Mouse (Mus musculus) intestine, embryonic 15.5 days (tissue): Measurements from ENCODE around the gene Gas6. TPM values are rescaled to one million over a fixed set of nuclear protein-coding genes. Genes with fewer than 3 reads are reported as not detected.

Experiments
- ATAC-seq: fragments of 200-750 bp; cut with Nextera tagmentation; 2 replicates; pipeline ENCODE4 v1.8.0; 2017; ENCODE audit warnings: moderate TSS enrichment, moderate library complexity
- H3K27ac ChIP-seq: fragments of 300-500 bp; sonication (generic); 2 replicates; pipeline ENCODE4 v1.5.1; 2015; ENCODE audit warnings: mild to moderate bottlenecking, inconsistent platforms
- H3K27me3 ChIP-seq: fragments of 300-500 bp; sonication (generic); replicated peaks from 2 replicates; pipeline ENCODE4 v1.6.1; 2015; ENCODE audit warnings: inconsistent platforms
- H3K36me3 ChIP-seq: fragments of 300-500 bp; sonication (generic); 2 replicates; pipeline ENCODE4 v1.6.1; 2015; ENCODE audit warnings: inconsistent platforms
- H3K4me1 ChIP-seq: fragments of 300-500 bp; sonication (generic); replicated peaks from 2 replicates; pipeline ENCODE4 v1.6.1; 2015; ENCODE audit warnings: inconsistent platforms
- H3K4me2 ChIP-seq: fragments of 300-500 bp; sonication (generic); replicated peaks from 2 replicates; pipeline ENCODE4 v1.6.1; 2015; ENCODE audit warnings: mild to moderate bottlenecking, inconsistent platforms
- H3K4me3 ChIP-seq: fragments of 300-500 bp; sonication (generic); replicated peaks from 2 replicates; pipeline ENCODE4 v1.5.1; 2015; ENCODE audit warnings: inconsistent platforms
- H3K9ac ChIP-seq: fragments of 300-500 bp; sonication (generic); 2 replicates; pipeline ENCODE4 v1.6.1; 2015; ENCODE audit warnings: inconsistent platforms
- H3K9me3 ChIP-seq: fragments of 300-500 bp; sonication (generic); 2 replicates; pipeline ENCODE4 v1.6.1; 2016; ENCODE audit warnings: inconsistent platforms
- WGBS: fragments of 180-500 bp; shearing (Covaris S2); methylation state at CpG from one replicate; pipeline ENCODE4 v1.1.7; 2015; 5-methylcytosine and 5-hydroxymethylcytosine counted together
- polyA plus RNA-seq: library from polyadenylated mRNA; unstranded; fragments of >200 nt; fragmentation: Nextera tagmentation; extraction: Ambion mirVana; gene quantifications from 2 replicates; pipeline ENCODE4 v1.2.1, GENCODE M21; 2015

The Gas6 gene
- polyA plus RNA-seq, 1 experiment from 2014 or later: 50.9 TPM

GRCm38 (mm10) chr8:13501221-13501620, 6.9 kb upstream of the Gas6 start:
- Histone ChIP-seq H3K4me3 (no peak overlapping the region), H3K9ac (no peak overlapping the region), H3K4me2 (no peak overlapping the region), H3K9me3 (no peaks in the 10 kb centered on the region), H3K36me3 (no peaks in the 10 kb centered on the region), H3K27ac (no peak overlapping the region), H3K27me3 (no peaks in the 10 kb centered on the region), H3K4me1 (peaks cover 7% of the 10 kb centered on the region; the same call in 1 of the 2 replicates)
- ATAC-seq: no peak
- 83% methylated on average over 3 of the region's 3 CpGs for WGBS

GRCm38 (mm10) chr8:13493011-13493410, 1.3 kb downstream of the Gas6 start:
- no peak overlapping the region for H3K27ac ChIP-seq
- WGBS: 50% methylated on average over 11 of the region's 11 CpGs
- ATAC-seq: no peak
- H3K4me2 ChIP-seq: peak overlapping the region; percentile 96
- no peaks in the 10 kb centered on the region for H3K36me3 ChIP-seq
- H3K4me1 ChIP-seq: peaks cover 15% of the 10 kb centered on the region
- H3K4me3 ChIP-seq: peak overlapping the region; percentile 65
- H3K9ac ChIP-seq: no peak overlapping the region; the same call in 1 of the 2 replicates
- peaks cover 4% of the 10 kb centered on the region; the same call in 1 of the 2 replicates for H3K27me3 ChIP-seq
- no peaks in the 10 kb centered on the region for H3K9me3 ChIP-seq

DNA sequence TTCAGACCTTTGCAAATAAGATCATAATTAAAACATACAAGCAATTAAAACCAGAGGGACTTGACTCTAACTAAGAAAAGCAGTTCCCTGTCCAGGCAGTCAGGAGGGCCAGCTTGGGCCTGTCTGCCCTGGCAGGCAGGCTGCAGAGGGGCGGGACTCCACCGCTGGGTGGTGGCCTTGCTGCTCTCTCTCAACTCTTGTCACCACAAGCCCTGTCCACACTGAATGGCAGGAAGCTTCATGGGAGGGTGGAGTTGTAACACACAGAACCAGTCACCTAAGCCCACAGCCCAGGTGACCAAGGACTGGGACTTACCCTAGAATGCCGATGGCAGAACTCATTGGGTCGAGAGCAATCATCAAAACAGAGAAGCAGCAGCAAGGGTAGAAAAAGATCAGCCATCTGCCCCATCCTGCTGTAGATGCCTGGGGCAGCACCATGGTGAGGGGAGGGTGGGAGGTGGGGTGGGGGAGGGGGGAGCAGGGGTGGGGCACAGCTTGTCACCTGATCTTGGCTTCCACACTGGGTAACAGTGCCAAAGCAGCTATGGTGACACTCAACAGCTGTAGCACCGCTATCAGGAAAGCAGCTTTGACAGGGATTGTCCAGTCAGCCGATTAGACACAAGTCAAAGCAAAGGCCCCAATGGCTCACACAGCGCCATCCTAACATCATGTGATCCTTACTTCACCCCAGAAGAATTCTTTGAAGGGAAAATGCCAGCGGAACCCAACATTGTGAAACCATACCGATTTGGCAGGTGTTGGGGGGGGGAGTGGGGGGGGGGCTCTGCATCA, 1.9 kb downstream of the Gas6 start:
- peaks cover 4% of the 10 kb centered on the region; the same call in 1 of the 2 replicates for H3K27me3 ChIP-seq
- 0 out of 2 replicates have a peak, but pooled peaks have one; percentile 26 for ATAC-seq

GRCm38 (mm10) chr8:13491491-13492010, 2.7 kb downstream of the Gas6 start:
- Histone ChIP-seq H3K4me1 (peaks cover 15% of the 10 kb centered on the region), H3K9me3 (no peaks in the 10 kb centered on the region), H3K27me3 (peaks cover 4% of the 10 kb centered on the region; the same call in 1 of the 2 replicates), H3K36me3 (no peaks in the 10 kb centered on the region), H3K9ac (no peak overlapping the region), H3K27ac (no peak overlapping the region), H3K4me2 (no peak overlapping the region), H3K4me3 (no peak overlapping the region)
- 86% methylated on average over 14 of the region's 14 CpGs for WGBS
- ATAC-seq: no peak

More for the DNA sequence above, 1.9 kb downstream of the Gas6 start:
- Histone ChIP-seq H3K36me3 (no peaks in the 10 kb centered on the region), H3K9ac (no peak overlapping the region), H3K27ac (no peak overlapping the region), H3K9me3 (no peaks in the 10 kb centered on the region), H3K4me3 (no peak overlapping the region), H3K4me1 (peaks cover 15% of the 10 kb centered on the region), H3K4me2 (no peak overlapping the region)
- 57% methylated on average over 9 of the region's 9 CpGs for WGBS

GRCm38 (mm10) chr8:13489986-13490910, 4.0 kb downstream of the Gas6 start:
- Histone ChIP-seq H3K4me3 (no peak overlapping the region), H3K27ac (no peak overlapping the region), H3K36me3 (no peaks in the 10 kb centered on the region), H3K4me2 (no peak overlapping the region), H3K9me3 (no peaks in the 10 kb centered on the region), H3K4me1 (peaks cover 15% of the 10 kb centered on the region), H3K27me3 (peaks cover 4% of the 10 kb centered on the region; the same call in 1 of the 2 replicates), H3K9ac (no peak overlapping the region)
- no peak for ATAC-seq
- 53% methylated on average over 13 of the region's 13 CpGs for WGBS

GRCm38 (mm10) chr8:13489351-13489750, 4.9 kb downstream of the Gas6 start:
- H3K9ac ChIP-seq: no peak overlapping the region
- H3K4me2 ChIP-seq: no peak overlapping the region
- H3K27ac ChIP-seq: no peak overlapping the region
- 82% methylated on average over 3 of the region's 3 CpGs for WGBS
- peaks cover 13% of the 10 kb centered on the region for H3K4me1 ChIP-seq
- no peak for ATAC-seq
- peaks cover 4% of the 10 kb centered on the region; the same call in 1 of the 2 replicates for H3K27me3 ChIP-seq
- H3K36me3 ChIP-seq: no peaks in the 10 kb centered on the region
- H3K4me3 ChIP-seq: no peak overlapping the region
- H3K9me3 ChIP-seq: no peaks in the 10 kb centered on the region

DNA sequence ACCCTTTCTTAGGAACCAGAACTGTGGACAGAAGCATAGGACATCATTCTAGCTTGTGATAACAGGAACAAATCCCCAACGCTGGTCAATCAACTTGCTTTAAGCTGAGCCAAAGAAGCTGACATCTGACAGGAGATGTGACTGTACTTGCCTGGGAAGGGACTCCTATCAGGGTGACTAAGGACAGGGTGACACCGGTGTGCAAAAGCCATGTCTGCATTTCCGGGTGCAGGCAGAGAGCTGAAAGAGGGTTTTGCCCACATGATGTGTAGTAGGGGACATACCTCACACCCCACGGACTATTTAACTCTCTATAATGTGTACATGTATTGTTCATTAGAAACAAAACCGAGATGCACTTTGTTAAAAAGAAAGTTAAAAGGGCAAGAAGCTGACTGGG, 11.1 kb downstream of the Gas6 start:
- no peak for ATAC-seq
- no peaks in the 10 kb centered on the region for H3K9me3 ChIP-seq
- H3K27me3 ChIP-seq: no peaks in the 10 kb centered on the region
- H3K4me3 ChIP-seq: no peak overlapping the region
- no peak overlapping the region for H3K9ac ChIP-seq
- H3K27ac ChIP-seq: no peak overlapping the region
- H3K36me3 ChIP-seq: no peaks in the 10 kb centered on the region
- 86% methylated on average over 5 of the region's 5 CpGs for WGBS
- 0 out of 2 replicates have a peak, but pooled peaks cover 4% of the 10 kb centered on the region for H3K4me1 ChIP-seq
- no peak overlapping the region for H3K4me2 ChIP-seq

DNA sequence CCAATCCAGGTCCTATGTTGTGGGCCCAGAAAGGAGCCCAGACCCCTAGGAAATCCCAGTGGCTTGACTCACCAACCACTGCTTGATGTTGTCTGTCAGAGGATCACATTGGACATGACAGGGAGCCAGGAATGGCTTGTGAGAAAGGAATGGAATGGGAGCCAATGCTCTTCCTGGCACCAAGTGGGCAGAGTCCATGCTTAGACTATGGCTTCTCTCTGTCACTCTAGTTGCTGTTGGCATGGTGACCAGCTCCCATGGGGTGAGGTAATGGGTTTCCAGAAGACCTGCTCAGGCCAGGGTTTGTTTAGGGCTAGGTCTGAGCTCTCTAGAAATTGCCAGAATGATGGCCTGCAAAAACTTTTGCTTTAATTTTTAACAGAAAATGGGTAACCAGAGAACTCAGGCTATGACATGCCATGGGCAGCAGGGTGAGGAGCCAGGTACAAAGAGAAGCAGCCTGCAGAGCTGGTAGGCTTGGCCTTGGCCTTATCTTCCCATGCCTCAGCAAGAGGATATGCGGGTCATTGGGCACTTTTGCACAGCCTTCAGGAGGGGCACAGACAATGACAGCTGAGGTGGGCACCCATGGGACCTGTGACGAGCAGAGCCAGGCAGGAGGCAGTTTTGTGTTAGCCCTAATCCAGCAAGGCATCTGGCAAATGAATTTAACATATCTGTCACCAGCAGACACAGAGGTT, 12.0 kb downstream of the Gas6 start:
- 79% methylated on average over 2 of the region's 2 CpGs for WGBS
- Histone ChIP-seq H3K4me1 (0 out of 2 replicates have a peak, but pooled peaks cover 4% of the 10 kb centered on the region), H3K4me2 (no peak overlapping the region), H3K9ac (no peak overlapping the region), H3K9me3 (no peaks in the 10 kb centered on the region), H3K27ac (no peak overlapping the region), H3K4me3 (no peak overlapping the region), H3K36me3 (no peaks in the 10 kb centered on the region), H3K27me3 (no peaks in the 10 kb centered on the region)
- no peak for ATAC-seq

- no peak for ATAC-seq
- WGBS: 91% methylated on average over 3 of the region's 3 CpGs
- Histone ChIP-seq H3K9ac (no peak overlapping the region), H3K4me1 (0 out of 2 replicates have a peak, but pooled peaks cover 4% of the 10 kb centered on the region), H3K36me3 (no peaks in the 10 kb centered on the region), H3K4me3 (no peak overlapping the region), H3K27ac (no peak overlapping the region), H3K27me3 (no peaks in the 10 kb centered on the region), H3K9me3 (no peaks in the 10 kb centered on the region), H3K4me2 (no peak overlapping the region)
Measured at GRCm38 (mm10) chr8:13481596-13481995, 12.7 kb downstream of the Gas6 start.

DNA sequence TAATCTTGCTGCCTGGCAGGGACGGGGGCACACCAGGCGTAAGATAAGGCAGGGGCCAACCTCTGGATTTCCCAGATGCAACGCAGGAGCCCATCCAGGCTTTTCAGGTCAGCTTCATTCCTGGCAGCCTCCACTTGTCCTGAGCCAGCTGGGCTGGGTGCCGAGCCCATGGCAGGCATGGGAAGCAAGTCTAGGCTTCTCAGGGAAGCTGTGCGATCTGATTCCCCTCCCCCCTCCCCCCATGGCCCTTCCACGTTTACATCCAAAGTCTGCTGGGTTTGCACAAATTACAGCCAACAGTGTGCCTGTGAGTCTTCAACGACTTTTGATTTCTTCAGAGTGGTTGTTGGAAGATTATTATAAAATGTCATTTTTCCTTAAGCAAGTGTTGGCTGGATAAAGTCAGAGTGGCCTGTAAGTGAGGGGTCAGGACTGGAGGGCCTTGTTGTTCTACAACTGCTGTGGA, 13.2 kb downstream of the Gas6 start:
- 60% methylated on average over 7 of the region's 7 CpGs for WGBS
- 0 out of 2 replicates have a peak, but pooled peaks cover 4% of the 10 kb centered on the region for H3K4me1 ChIP-seq
- no peaks in the 10 kb centered on the region for H3K36me3 ChIP-seq
- no peak for ATAC-seq
- no peaks in the 10 kb centered on the region for H3K27me3 ChIP-seq
- no peak overlapping the region for H3K9ac ChIP-seq
- H3K4me3 ChIP-seq: no peak overlapping the region
- no peaks in the 10 kb centered on the region for H3K9me3 ChIP-seq
- no peak overlapping the region for H3K4me2 ChIP-seq
- no peak overlapping the region for H3K27ac ChIP-seq

DNA sequence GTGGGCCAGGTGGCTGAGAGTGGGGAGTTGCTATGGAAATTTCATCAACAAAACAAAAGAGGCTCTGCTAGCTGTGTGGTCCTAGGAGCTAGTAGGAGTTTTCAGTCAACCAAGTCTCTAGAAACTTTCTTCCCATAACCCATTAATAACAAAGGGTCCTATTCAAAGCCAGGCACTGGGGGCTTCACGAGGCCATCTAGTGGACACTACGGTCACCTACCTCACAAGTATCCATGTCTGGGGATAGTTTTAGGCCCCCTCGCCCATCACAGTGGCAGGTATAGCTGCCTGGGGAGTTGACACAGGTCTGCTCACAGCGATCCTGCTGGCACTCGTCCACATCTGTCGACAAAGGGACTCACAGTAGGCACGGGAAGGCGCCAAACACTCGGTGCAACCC, 18.4 kb downstream of the Gas6 start:
- 57% methylated on average over 9 of the region's 9 CpGs for WGBS
- no peak overlapping the region for H3K4me2 ChIP-seq
- ATAC-seq: no peak
- H3K27ac ChIP-seq: no peak overlapping the region
- H3K36me3 ChIP-seq: no peaks in the 10 kb centered on the region; the same call in 1 of the 2 replicates
- H3K9me3 ChIP-seq: no peaks in the 10 kb centered on the region
- H3K4me3 ChIP-seq: no peak overlapping the region
- no peaks in the 10 kb centered on the region for H3K4me1 ChIP-seq
- no peaks in the 10 kb centered on the region for H3K27me3 ChIP-seq
- H3K9ac ChIP-seq: no peak overlapping the region
